Mouse (Mus musculus): ENCODE data around the gene Gm17482.
A peak's percentile ranks its signal among the peaks of the same experiment; 100 is the strongest.
"Not testable (repeated sequence)": the region's sequence is repeated elsewhere in the genome, so short reads cannot be mapped to it uniquely, and the experiment has no call there.

The Gm17482 gene

DNA sequence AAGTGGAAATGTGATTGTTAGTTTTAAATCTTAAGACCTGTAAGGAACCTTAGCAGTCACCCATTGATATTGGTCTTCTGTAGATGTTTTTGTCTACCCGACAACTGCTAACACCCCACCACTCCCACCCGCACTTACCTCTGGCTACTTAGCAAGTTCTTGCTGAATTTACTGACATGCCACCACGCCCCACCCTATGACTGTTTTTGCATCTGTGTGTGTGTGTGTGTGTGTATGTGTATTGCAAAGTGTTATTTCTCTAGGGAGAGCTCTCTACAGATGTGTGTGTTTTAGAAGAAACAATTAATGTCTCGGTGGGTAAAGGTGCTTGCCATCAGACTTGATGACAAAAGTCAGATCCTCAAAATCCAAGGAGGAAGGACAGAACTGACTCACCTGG lies at the start of gene Gm17482:
TSS of gene Gm17482 (plus strand) at position 301 of the 400 bp plus-strand sequence.
- DNase-seq (ENCODE audit: low spot score), result no peak

DNA sequence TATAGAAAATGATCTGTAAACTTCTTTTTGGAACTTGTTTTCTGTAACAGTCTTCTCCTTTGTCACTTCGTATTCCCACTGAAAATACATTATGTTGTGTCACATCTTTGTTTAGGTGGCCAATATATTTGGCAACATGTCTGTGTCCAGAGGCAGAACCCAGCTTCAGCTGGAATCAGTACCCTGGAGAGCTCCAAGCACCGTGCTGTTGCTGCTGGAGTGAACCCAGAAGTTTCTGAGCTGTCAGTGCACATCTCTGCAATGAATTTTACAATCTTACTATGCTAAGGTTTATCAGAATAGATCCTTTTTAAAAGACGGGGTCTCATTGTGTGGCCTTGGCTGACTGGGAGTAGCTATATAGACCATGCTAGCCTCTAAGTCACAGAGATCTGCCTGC lies 48.3 kb upstream of the Gm17482 start:
- DNase-seq (ENCODE audit: low spot score), result no peak

DNA sequence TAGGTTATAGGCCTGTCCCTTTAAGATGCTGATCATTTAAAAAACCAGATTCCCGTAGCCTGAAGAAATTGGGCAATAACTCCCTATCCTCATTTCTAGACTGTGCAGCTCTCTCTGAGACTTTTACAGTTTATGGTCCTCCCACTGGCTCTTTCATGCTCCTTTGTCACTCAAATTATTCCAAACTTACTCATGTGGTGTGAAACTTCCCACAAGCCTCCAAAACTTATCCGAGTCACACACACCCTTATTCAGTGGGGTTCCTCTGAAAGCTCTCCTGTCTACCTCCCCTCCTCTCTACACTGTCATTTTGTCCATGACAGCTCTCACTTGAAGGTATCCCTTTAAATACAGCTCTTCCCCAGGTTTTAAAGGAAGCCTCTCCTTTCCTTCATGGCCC lies 46.0 kb upstream of the Gm17482 start:
- DNase-seq (ENCODE audit: low spot score), result no peak

DNA sequence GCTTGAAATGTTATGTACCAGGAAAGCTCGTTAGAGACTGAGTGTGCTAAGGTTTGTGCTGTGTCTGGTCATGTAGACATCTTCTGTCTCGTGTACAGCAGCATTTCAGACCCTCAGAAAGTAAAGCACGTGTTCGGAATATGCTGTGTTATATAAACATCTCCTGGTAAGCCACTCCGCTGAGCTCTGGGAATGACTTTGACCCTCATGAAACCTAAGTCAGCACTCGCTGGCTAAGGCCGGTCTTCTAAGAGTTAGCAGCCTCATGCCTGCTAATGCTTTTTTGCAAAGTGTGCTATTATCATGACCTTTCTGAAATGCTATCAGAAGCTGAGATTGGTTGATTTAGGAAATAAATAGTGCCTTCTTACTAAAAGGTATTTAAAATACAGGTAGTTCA lies 36.0 kb upstream of the Gm17482 start:
- DNase-seq (ENCODE audit: low spot score), result no peak

DNA sequence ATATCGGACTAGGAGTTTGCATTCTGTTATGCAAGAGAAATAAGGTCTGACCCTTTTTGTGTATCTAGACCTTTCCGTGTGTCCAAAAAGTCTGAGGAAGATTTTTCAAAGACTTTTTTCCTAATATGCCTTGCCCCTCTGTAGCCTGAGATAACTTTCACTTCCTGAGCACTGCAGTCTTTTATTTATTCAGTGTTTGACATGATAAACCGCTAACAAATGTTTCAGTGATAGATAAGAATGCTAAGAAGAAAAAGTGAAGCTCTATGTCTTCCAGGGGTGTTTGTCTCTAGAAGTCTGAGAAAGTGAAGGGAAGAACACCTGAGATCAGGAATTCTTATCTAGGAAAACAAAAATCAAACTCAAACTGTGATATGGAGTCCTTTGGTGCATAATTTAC lies 26.4 kb upstream of the Gm17482 start:
- no peak for DNase-seq (ENCODE audit: low spot score)

DNA sequence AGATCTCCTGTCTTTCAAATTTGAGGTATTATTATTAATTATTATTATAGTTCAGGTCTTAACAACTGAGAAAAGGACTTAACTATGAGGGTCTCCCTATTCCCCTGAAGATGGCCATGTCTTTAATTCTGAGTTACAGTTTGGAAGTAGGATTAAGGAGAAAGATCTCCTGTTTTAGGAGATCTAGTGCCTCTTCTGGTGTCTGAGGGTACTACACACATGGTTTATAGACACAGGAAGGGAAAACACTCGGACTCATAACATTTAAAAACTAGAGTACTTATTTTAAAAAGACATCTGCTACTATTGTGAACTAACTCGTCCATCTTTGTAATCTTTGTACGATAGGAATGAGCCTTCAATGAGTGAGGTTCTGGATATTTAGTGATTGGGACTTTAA lies 24.1 kb upstream of the Gm17482 start:
- DNase-seq (ENCODE audit: low spot score), result no peak

DNA sequence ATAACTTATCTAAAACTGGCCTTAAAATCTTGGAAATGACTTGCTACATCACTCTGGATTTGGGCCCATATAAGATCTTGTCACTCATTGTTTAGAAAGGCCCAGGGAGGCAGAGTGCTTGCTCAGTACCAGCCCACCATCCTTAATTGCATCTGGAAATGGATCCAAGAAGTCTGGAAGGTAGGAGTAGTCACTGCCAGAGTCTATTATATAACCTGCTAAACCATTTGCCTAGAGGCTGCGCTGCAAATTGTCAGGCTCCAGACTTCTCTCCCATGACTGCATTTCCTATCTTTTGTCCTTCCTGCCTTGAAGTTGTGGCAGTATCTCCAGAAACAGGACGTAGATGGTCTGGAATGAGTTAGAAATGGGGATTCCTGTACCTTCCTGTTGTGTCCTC lies 17.0 kb upstream of the Gm17482 start:
- DNase-seq (ENCODE audit: low spot score), result no peak

DNA sequence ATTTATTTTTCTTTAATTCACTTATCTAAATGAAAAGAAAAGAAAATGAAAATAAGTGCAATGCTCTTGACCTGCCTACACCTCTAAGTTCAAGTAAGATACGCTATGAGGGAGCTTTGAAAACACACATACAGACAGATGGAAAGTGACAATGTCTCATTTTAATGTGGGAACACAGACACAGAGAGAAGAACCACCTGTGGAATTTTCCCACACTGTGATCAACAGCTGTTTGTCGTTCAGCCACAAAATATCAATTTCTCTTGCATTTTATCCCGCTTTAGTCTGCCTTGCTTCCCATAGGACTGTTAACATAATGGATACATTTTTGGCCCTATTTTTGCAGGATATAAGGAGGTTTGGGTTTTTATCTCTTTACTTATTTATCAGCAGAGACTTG lies 16.3 kb upstream of the Gm17482 start:
- no peak for DNase-seq (ENCODE audit: low spot score)

DNA sequence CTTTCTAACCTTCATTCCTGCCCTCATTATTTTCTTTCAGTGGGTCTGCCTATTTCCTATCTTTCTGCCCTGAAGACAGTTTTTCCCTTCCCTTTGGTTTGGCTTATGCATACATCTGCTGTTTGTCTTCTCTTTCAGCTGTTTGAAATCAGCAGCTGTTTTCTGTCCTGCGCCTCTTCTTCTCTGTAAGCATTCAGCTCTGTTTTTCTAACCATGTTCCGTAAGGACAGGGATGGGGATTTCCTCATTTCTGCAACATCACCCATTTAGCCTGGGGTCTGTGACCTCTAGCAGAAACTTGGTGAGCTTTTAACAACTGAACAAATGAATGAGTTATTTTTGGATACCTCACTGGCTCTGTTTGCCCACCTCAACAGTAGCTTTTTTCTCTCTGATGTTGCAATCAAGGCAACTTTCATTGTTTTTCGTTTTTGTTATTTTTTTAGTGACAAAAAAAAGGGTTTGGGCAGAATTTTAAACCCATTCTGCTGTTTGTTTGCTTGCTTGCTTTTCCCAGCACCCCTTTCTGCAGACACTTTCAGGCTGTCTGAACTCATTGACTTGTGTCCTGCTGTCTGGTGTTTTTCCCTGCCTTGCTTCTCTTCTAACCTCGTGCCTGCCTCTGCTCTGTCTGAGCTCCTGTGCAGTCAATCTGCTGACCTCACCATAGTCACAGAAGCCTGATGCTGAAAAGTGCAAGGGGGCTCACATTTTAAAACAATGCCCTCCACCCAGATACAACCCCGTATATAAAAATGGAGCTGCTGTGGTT lies 14.8 kb upstream of the Gm17482 start:
- no peak for DNase-seq (ENCODE audit: low spot score)

DNA sequence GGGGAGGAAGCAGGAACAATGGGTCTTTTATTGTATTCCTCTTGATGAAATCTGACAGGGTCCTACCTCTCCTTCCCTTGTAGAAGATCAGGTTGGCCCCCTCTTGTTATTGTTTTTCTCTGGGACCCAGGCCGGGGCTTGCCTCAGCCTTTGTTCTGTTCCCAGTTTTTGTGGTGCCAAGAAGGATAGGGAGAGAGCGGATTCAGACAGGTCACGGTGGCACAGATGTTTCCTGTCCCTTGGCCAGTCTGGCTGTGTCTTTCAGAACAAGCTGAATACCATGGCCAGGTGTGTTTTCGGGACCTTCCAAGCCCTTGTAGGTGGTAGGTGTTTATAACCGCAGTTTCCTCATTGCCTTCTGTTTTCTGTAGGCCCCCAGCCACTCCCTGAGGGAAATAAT lies 14.0 kb upstream of the Gm17482 start:
- no peak for DNase-seq (ENCODE audit: low spot score)

DNA sequence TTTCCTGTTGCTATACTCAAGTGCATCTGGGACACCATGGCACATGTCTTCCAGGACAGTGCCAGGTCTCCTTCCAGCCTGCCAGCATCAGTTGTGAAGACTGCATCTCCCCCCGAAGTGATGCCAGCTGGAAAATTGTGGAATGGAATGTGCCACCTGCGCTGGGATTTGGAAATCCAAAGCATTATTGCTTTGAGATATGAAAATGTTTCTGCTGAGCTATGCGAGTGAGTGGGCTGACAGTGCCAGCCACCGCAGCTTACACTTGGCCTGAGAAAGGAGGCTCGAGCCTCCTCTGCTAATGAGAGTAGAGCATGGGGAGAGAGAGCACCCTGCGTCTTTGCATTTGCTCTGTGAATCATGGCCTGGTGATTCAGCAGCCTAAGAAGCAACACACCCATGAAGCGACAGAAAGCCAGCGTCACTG lies 5.9 kb upstream of the Gm17482 start:
- no peak for DNase-seq (ENCODE audit: low spot score)

DNA sequence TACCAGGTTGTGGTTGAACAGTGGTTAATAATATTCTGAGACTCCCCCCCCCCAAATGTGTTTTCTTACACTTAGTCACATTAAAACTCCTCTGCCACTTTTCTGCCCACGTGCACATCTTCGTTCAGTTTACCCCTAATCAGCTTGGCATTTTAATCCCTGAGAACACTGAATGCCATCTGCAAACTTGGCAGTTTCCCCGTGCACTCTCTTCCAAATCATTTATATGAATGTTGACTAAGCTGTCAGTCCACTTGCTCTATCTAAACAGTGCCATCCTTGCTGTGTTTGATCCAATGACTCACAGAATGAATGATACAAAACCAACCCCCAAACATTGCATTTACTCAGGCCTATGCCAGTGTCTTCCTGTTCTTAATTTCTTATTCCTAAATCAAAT lies 1.6 kb upstream of the Gm17482 start:
- no peak for DNase-seq (ENCODE audit: low spot score)

DNA sequence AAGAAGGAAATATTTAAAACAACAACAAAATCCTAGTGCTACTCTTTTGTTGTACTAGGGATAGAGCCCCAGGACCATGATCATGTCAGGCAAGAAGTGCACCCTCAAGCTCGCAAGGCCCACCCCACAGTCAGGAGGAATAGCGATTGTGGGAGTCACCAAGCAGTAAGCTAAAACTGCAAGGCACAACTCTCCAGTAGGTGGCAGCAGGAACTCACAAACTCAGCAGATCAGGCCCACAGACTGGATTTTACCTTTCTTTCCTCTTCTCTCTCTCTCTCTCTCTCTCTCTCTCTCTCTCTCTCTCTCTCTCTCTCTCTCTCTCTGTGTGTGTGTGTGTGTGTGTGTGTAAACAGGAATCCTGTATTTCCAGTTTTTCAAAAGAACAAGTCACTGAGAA lies 386 bp downstream of the Gm17482 start:
- peak; percentile 38 for DNase-seq (ENCODE audit: low spot score)

DNA sequence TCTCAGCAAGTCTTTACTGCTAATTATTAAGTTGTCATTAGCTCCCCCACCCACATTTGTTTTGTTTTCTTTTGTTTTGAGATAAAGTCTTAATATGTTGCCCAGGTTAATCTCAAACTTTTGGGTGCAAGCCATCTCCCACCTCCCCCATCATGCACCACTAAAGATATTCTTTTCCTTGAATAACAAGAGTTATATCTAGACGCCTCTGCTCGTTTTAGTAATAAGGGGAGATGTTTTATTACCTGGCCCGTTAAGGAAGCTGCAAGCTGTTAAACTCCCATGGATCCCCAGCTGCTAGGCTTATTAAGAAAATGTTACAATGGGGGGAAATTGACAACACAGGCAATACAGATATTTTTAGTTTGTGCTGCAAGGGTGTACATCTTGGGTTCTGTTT lies 3.4 kb downstream of the Gm17482 start:
- no peak for DNase-seq (ENCODE audit: low spot score)

DNA sequence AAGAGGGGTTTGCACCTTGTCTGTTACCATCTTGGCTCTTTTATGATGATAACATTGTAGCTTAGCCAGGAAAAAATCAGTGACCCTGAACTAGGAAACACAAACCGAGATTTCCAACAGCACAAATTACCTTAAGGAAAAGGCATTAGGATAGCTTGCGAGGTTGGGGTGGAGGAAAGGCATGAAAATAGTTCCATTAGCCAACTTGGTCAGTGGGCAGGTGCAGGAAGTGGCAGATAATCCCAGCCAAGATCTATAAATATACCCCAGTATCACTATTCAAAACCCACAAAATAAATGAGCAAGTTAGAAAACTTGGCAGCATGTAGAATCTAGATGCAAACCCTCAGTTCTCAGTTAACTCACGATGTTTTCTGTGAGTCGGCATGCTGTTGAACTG lies 4.7 kb downstream of the Gm17482 start:
- no peak for DNase-seq (ENCODE audit: low spot score)

DNA sequence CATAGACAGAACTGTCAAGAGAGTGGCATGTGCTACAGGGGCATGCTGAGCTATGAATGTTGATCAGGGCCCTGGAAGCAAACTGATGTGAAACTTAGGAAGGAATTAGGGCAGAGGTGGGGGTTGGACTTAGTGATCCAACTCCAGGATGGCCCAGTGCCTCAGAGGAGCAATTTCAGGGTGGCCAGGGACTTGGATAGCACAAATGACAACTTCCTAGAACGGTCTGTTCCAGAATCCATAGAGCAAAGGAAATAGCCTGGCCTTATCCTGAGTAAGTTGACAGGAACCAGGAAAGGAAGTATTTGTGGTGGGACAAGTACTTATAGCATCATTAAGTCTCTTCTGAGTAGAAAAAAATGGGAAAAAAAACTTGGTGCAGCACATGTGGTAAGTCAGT lies 5.4 kb downstream of the Gm17482 start:
- DNase-seq (ENCODE audit: low spot score), result no peak

DNA sequence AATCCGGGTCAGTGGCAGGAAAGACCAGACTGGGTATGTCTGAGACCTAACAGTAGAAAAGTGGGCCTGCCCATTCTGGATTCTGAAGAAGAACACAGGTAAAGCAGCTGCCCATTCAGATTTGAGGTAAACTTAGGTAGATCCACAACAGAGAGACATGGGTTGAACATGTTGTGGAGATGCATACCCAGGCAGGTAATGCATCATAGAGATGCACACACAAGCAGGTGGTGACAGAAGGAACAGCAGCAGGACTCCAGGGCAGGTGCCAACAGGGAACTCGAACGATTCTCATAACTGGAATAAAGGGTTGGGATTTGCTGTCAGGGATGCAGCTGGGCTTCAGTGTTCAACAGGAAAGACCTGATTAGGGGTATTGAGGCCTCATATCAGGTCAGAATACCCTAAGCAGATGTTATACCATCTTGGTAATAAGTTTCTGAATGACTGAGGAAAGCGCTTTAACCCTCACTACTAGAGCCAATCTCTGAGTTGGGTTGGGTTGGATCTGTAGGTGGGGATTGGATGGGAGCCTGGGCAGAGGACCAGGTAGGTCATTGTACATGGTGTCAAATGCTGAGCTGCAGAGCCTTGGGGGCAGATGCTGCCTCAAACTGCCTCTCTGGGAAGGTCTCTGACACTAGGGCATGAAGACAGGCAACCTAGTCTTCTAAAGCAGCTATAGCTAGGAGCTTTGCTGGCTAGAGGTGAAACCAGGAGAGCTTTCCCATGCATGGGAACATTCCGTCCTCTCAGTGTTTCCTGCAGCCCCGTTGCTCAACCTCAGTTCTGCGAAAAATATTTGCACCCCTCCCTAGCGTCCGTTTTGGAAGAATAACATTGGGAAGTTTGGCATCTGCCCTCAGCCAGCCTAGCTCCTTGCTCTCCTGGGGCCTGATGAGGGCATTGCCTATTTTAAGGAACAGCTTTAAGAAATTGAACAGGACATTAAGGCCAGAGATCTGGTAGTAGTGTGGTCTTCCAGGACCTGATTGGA lies 11.2 kb downstream of the Gm17482 start:
- DNase-seq (ENCODE audit: low spot score), result no peak

DNA sequence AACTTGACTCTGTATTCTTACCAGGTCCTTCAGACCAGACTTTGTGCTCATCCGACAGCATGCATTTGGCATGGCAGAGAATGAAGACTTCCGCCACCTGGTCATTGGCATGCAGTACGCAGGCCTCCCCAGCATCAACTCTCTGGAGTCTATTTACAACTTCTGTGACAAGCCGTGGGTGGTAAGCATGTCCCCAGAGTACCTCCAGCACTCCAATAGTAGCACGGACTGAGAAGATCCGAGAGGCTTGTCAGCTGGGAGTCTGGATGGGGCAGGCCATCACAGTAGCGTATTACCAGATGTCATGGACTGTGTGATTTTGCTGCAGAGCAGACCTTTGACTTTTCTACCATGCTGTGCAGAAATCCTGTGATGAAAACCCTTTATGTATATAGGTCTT lies 12.2 kb downstream of the Gm17482 start:
- DNase-seq (ENCODE audit: low spot score), result no peak

DNA sequence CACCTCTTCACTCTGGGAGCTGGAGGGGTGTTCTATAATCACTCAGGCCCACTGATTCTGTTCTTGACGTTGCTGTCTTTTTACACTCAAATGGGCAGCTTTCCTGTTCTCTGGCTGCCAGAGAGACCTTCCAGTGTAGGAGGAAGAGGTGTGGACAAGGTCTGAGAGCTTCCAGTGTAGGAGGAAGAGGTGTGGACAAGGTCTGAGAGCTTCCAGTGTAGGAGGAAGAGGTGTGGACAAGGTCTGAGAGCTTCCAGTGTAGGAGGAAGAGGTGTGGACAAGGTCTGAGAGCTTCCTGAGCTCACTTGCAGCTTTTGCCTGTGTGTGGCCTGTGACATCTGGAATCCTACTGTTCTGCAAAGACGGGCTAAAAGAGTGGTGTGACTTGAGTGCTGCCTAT lies 13.3 kb downstream of the Gm17482 start:
- DNase-seq (ENCODE audit: low spot score), result not testable (repeated sequence)

DNA sequence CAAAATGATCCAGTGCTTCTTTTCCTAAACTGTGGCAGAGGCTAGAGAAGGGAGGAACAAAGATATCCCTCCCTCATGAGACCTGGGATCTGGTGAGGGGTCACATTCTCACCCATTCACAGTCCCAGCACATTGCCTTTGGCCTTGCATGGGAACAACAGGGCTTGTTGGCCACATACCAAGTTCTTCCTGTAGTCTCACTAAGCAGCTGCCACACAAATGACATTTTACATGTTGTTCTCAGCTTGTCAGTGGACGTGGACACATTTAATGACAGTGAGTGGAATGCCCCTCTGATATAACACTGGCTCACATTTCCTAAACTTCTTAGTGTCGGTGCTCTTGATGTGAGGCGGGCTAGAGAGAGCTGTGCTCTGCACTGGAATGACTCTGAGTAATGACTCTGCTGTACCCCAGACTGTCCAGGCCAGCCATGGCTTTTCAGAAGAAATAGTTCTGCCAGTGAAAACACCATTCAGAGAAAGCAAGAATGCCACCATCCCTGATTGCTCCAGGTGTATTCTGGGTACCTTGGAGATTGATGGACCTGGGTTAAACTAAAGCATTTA lies 14.1 kb downstream of the Gm17482 start:
- DNase-seq (ENCODE audit: low spot score), result no peak

DNA sequence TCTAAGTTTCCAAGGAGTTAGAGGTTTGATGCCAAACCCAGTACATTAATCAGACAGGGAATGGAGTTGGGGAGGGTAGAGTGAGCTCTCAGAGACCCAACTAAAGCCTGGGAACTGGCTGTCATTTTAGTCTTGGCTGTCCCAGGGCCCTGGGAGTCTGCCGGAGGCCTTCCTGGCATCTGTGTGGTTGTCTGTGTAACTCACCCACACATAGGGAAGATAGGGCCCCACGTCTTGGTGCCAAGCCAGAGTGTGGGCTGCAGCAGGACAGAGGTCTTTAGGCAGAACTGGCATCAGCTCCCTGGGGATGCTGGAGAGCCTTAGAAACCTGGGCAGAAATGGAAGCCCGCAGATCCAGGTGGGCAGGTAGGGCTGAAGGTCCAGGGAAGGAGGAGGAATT lies 14.8 kb downstream of the Gm17482 start:
- DNase-seq (ENCODE audit: low spot score), result no peak

DNA sequence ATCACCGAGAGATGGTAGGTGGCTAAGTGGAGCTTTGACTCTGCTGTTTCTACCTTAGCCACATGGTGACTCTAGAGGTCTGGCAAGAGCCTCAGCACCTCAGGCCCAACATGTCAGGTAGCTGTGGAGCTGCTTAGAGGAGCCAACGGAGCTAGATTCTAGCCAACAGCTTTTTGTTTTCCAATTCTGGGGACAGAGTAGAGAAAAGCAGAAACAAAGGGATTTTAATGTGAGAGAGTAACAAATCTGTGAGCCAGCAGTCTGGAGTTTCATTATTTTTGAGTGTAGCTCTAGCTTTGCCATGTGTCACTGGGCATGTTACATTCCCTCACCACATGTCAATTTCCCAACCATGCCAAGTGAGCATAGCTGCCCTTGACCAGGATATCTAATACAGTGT lies 17.1 kb downstream of the Gm17482 start:
- DNase-seq (ENCODE audit: low spot score), result no peak

DNA sequence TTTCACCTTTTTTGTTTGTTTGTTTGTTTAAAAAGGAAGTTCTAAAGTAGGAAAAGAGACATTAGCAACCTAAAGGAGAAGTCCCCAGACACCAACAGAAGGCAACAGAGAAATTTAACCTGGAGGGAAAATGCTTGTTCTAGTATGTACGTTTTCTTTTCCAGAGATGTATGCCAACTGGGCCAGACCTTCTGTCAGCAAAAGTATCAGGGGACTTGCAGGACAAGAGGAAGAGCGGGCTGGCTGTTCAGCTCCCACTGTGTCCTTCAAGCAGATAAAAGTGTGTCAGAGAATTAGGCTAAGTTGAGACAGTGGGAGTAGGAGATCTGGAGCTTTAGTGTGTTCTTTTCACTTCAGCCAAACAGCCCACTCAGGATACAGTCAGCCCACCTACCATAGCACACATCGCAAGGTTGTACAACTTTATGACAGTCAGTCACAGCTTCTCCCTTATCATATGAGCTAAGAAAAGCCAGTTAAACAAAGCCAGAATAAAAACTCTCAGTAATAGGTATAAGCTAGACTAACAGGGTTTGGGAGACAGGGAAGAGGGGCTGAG lies 18.4 kb downstream of the Gm17482 start:
- DNase-seq (ENCODE audit: low spot score), result no peak

All from urinary bladder, postnatal 10 days (tissue).